Comparison of ENCODE assay signal across 9 mouse cellular contexts in genomic region chr8:116143687-116144573, GRCm38 (mm10).
DNase-seq lines count a peak whose midpoint lies in the region; ATAC-seq and TF ChIP-seq lines count a peak whose summit lies in the region.
"Had no signal": no experiment of that assay in that cellular context is flagged by ENCODE, and none has a peak within 500 bp of the region (broad histone marks: within the 10 kb centered on the region; RNA-seq: fewer than 3 reads in every experiment).

No protein-coding gene starts in this region.

- WGBS in liver, embryonic 12.5 days (ENCODE audit: insufficient replicate concordance): 47% methylated on average over 13 of the region's 13 CpGs
- 48% methylated on average over 13 of the region's 13 CpGs for WGBS in kidney, postnatal 0 days
- WGBS in limb, embryonic 13.5 days: 46% methylated on average over 13 of the region's 13 CpGs

- no peaks in the 10 kb centered on the region for H3K4me1 ChIP-seq in liver, embryonic 12.5 days
- H3K4me1 ChIP-seq in kidney, postnatal 0 days (replicated peaks; ENCODE audit: insufficient read depth, low read length): no peaks in the 10 kb centered on the region
- peaks cover 5% of the 10 kb centered on the region; the same call in 1 of the 2 replicates for H3K4me1 ChIP-seq in limb, embryonic 13.5 days

- H3K27ac ChIP-seq in liver, embryonic 12.5 days: no peak overlapping the region
- H3K27ac ChIP-seq in kidney, postnatal 0 days: no peak overlapping the region
- no peak overlapping the region for H3K27ac ChIP-seq in limb, embryonic 13.5 days

- peak; percentile 70 for TF ChIP-seq CTCF in kidney, postnatal 0 days (IDR thresholded peaks at IDR 0.05; ENCODE audit: low read depth)

- H3K36me3 ChIP-seq in liver, embryonic 12.5 days: no peaks in the 10 kb centered on the region
- no peaks in the 10 kb centered on the region for H3K36me3 ChIP-seq in kidney, postnatal 0 days (ENCODE audit: insufficient read depth, low read length)
- H3K36me3 ChIP-seq in limb, embryonic 13.5 days: no peaks in the 10 kb centered on the region
- H3K36me3 ChIP-seq: G1E had no signal

- H3K4me3 ChIP-seq in liver, embryonic 12.5 days: no peak overlapping the region
- no peak overlapping the region for H3K4me3 ChIP-seq in kidney, postnatal 0 days (replicated peaks; ENCODE audit: low read depth, low read length)
- no peak overlapping the region for H3K4me3 ChIP-seq in limb, embryonic 13.5 days

- peak; percentile 46 for DNase-seq in liver
- peak; percentile 78 for DNase-seq in embryo, embryonic 11 days
- peak; percentile 20 to 35 for DNase-seq in gastrocnemius, postnatal 4 days (ENCODE audit: low spot score in 2 of 2)
- DNase-seq in kidney, postnatal 0 days (ENCODE audit: low spot score): peak; percentile 69
- DNase-seq in ovary, postnatal 36 days (ENCODE audit: low spot score): peak; percentile 63
- DNase-seq in urinary bladder, postnatal 14 days (ENCODE audit: low spot score): peak; percentile 75

- no peak for ATAC-seq in liver, embryonic 12.5 days
- no peak for ATAC-seq in kidney, postnatal 0 days (replicated peaks; ENCODE audit: low FRiP score, low read depth)
- peak; percentile 44; the same call in 1 of the 2 replicates for ATAC-seq in limb, embryonic 13.5 days (ENCODE audit: low FRiP score, low read depth)

- H3K4me2 ChIP-seq in liver, embryonic 12.5 days: no peak overlapping the region
- H3K4me2 ChIP-seq in kidney, postnatal 0 days (ENCODE audit: low read length): no peak overlapping the region
- no peak overlapping the region for H3K4me2 ChIP-seq in limb, embryonic 13.5 days (replicated peaks)

- no peaks in the 10 kb centered on the region for H3K27me3 ChIP-seq in liver, embryonic 12.5 days (replicated peaks)
- H3K27me3 ChIP-seq in kidney, postnatal 0 days (ENCODE audit: insufficient read depth, low read length): no peaks in the 10 kb centered on the region
- H3K27me3 ChIP-seq in limb, embryonic 13.5 days: no peaks in the 10 kb centered on the region

- no peak overlapping the region for H3K9ac ChIP-seq in liver, embryonic 12.5 days
- H3K9ac ChIP-seq in kidney, postnatal 0 days (ENCODE audit: low read depth, low read length): no peak overlapping the region
- no peak overlapping the region for H3K9ac ChIP-seq in limb, embryonic 13.5 days

- 0 out of 2 replicates have a peak, but pooled peaks cover 2% of the 10 kb centered on the region for H3K9me3 ChIP-seq in liver, embryonic 12.5 days (replicated peaks)
- no peaks in the 10 kb centered on the region for H3K9me3 ChIP-seq in kidney, postnatal 0 days (replicated peaks; ENCODE audit: low read length)
- H3K9me3 ChIP-seq in limb, embryonic 13.5 days: 0 out of 2 replicates have a peak, but pooled peaks cover 4% of the 10 kb centered on the region

Comparison
In these comparisons a context has a peak if more than half of its experiments do, and no peak if none do; other contexts are left out.
1. DNase-seq: peak in every context shown above with its lines; median percentile 78 in embryo, embryonic 11 days; 75 in urinary bladder, postnatal 14 days; 69 in kidney, postnatal 0 days; 63 in ovary, postnatal 36 days; 46 in liver; 28 in gastrocnemius, postnatal 4 days.